Mouse (Mus musculus) ES-E14 (cell line): ENCODE measurements around the gene Cnmd.

Experiments used
- CHD2 ChIP-seq: IDR thresholded peaks from 2 replicates; pipeline ENCODE4 v1.6.1; 2014; ENCODE audit warnings: mild to moderate bottlenecking, low read depth, low read length, inconsistent platforms
- ZC3H11A ChIP-seq: IDR thresholded peaks from 2 replicates; pipeline ENCODE4 v1.6.1; 2012; ENCODE audit warnings: low read depth, mild to moderate bottlenecking, inconsistent platforms, low read length, borderline replicate concordance

- no peak for TF ChIP-seq CHD2
- no peak for TF ChIP-seq ZC3H11A
These were observed 67.9 kb downstream of the Cnmd start for GRCm38 (mm10) chr14:79594069-79594468.
